Mouse (Mus musculus): ENCODE results near the gene Rpl11.

GRCm38 (mm10) chr4:136046888-136047287, 6.3 kb downstream of the Rpl11 start:
- no peak for TF ChIP-seq CTCF (IDR thresholded peaks at IDR 0.05; ENCODE audit: borderline replicate concordance, extremely low read depth, insufficient read depth, insufficient read length)
- TF ChIP-seq POLR2A (IDR thresholded peaks at IDR 0.05; ENCODE audit: borderline replicate concordance, extremely low read depth, insufficient read depth, insufficient read length, poor library complexity, severe bottlenecking) = no peak
